Mouse (Mus musculus) small intestine, adult 2 months (tissue): ENCODE data around the gene Hivep3. TPM values are rescaled to one million over a fixed set of nuclear protein-coding genes. Genes with fewer than 3 reads are reported as not detected.

Source experiments
- H3K27ac ChIP-seq: fragments of 200-500 bp; 2 replicates; pipeline ENCODE4 v1.5.1; 2012; ENCODE audit warnings: low read depth, low read length, control low read depth, inconsistent platforms; ENCODE audit not compliant: insufficient read depth
- H3K27me3 ChIP-seq: fragments of 200-500 bp; 2 replicates; pipeline ENCODE4 v1.6.1; 2012; ENCODE audit warnings: mild to moderate bottlenecking, moderate library complexity, low read length, inconsistent platforms; ENCODE audit not compliant: control insufficient read depth, insufficient read depth
- H3K36me3 ChIP-seq: fragments of 200-500 bp; 2 replicates; pipeline ENCODE4 v1.6.1; 2012; ENCODE audit warnings: mild to moderate bottlenecking, low read length, control low read depth, inconsistent platforms; ENCODE audit not compliant: control insufficient read depth, insufficient read depth
- H3K4me1 ChIP-seq: fragments of 200-500 bp; 2 replicates; pipeline ENCODE4 v1.6.1; 2012; ENCODE audit warnings: low read length, inconsistent platforms, mixed read lengths; ENCODE audit not compliant: control insufficient read depth, insufficient read depth, insufficient read length
- H3K4me3 ChIP-seq: fragments of 200-500 bp; 2 replicates; pipeline ENCODE4 v1.5.1; 2012; ENCODE audit warnings: low read depth, mild to moderate bottlenecking, control low read depth, inconsistent platforms, low read length, moderate library complexity
- CTCF ChIP-seq: fragments of 200-500 bp; IDR thresholded peaks from 2 replicates; pipeline ENCODE4 v1.5.1; 2012; ENCODE audit warnings: low read depth, mild to moderate bottlenecking, control low read depth, inconsistent platforms, low read length, moderate library complexity, mixed read lengths; ENCODE audit not compliant: insufficient replicate concordance, insufficient read length; ENCODE audit errors: extremely low read depth
- POLR2A ChIP-seq: fragments of 200-500 bp; IDR thresholded peaks from 2 replicates; pipeline ENCODE4 v1.6.1; 2012; ENCODE audit warnings: low read depth, mild to moderate bottlenecking, control low read depth, inconsistent platforms, low read length, moderate library complexity
- WGBS: fragments of 180-500 bp; shearing (Covaris S2); methylation state at CpG from one replicate; pipeline ENCODE4 v1.1.7; 2018; 5-methylcytosine and 5-hydroxymethylcytosine counted together
- polyA plus RNA-seq: library from polyadenylated mRNA; depleted of rRNA; stranded (reverse); fragments of >200 nt; gene quantifications from 2 replicates; pipeline ENCODE4 v1.2.3, GENCODE M21; 2012

Hivep3 gene
- polyA plus RNA-seq, 1 experiment, result 3.3 TPM

DNA sequence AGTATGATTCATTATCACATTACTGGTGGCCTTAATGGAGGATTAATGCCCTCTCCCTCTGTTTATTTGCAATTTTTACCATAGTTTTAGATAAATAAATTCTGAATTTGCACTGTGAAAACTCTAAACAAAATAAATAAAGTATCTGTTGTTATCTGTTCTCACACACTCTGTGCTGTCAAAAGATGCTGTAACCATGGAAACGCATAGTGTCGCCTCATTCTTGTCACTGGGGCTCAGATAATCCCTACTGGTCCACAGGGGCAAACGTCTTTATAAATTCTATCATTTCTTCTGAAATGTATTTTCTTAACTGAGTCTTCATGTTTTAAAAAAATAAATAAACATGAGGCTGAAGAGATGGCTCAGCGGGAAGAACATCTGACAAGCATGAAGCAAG is 23.4 kb upstream of the Hivep3 start:
- Histone ChIP-seq H3K4me1 (no peaks in the 10 kb centered on the region), H3K27me3 (no peaks in the 10 kb centered on the region), H3K27ac (no peak overlapping the region), H3K4me3 (no peak overlapping the region), H3K36me3 (no peaks in the 10 kb centered on the region)
- 73% methylated on average over 4 of the region's 4 CpGs for WGBS
- TF ChIP-seq POLR2A (no peak), CTCF (no peak)

- no peak overlapping the region for H3K27ac ChIP-seq
- no peaks in the 10 kb centered on the region for H3K36me3 ChIP-seq
- TF ChIP-seq CTCF (no peak), POLR2A (no peak)
- H3K4me3 ChIP-seq, result no peak overlapping the region
- H3K4me1 ChIP-seq, result no peaks in the 10 kb centered on the region
- H3K27me3 ChIP-seq, result peaks cover 4% of the 10 kb centered on the region; the same call in 1 of the 2 replicates
- 87% methylated on average over 11 of the region's 11 CpGs for WGBS
These were observed 16.1 kb upstream of the Hivep3 start for GRCm38 (mm10) chr4:119717443-119717842.

- Histone ChIP-seq H3K4me3 (no peak overlapping the region), H3K27ac (no peak overlapping the region), H3K4me1 (no peaks in the 10 kb centered on the region), H3K27me3 (peaks cover 4% of the 10 kb centered on the region; the same call in 1 of the 2 replicates), H3K36me3 (no peaks in the 10 kb centered on the region)
- no peak for TF ChIP-seq CTCF
- TF ChIP-seq POLR2A, result no peak
- 76% methylated on average over 3 of the region's 3 CpGs for WGBS
These were observed 12.1 kb upstream of the Hivep3 start for GRCm38 (mm10) chr4:119721531-119721930.

- Histone ChIP-seq H3K4me3 (no peak overlapping the region), H3K36me3 (no peaks in the 10 kb centered on the region), H3K4me1 (peaks cover 3% of the 10 kb centered on the region; the same call in 1 of the 2 replicates), H3K27me3 (no peaks in the 10 kb centered on the region; the same call in 1 of the 2 replicates), H3K27ac (no peak overlapping the region)
- TF ChIP-seq POLR2A, result no peak
- no peak for TF ChIP-seq CTCF
- WGBS, result 55% methylated on average over 5 of the region's 5 CpGs
These were observed 7.5 kb upstream of the Hivep3 start for GRCm38 (mm10) chr4:119726074-119726473.

- Histone ChIP-seq H3K4me1 (peaks cover 3% of the 10 kb centered on the region; the same call in 1 of the 2 replicates), H3K4me3 (no peak overlapping the region), H3K27me3 (no peaks in the 10 kb centered on the region; the same call in 1 of the 2 replicates), H3K36me3 (no peaks in the 10 kb centered on the region), H3K27ac (no peak overlapping the region)
- TF ChIP-seq POLR2A (no peak), CTCF (no peak)
- WGBS, result 68% methylated on average over 2 of the region's 2 CpGs
These were observed 5.7 kb upstream of the Hivep3 start for GRCm38 (mm10) chr4:119727871-119728270.

GRCm38 (mm10) chr4:119733942-119734341 is 358 bp downstream of the Hivep3 start:
- H3K4me3 ChIP-seq, result peak overlapping the region; percentile 79
- WGBS, result 2% methylated on average over 43 of the region's 44 CpGs
- TF ChIP-seq CTCF, result no peak
- TF ChIP-seq POLR2A, result no peak
- peaks cover 8% of the 10 kb centered on the region for H3K27me3 ChIP-seq
- H3K27ac ChIP-seq, result no peak overlapping the region
- H3K4me1 ChIP-seq, result no peaks in the 10 kb centered on the region; the same call in none of the 2 replicates
- no peaks in the 10 kb centered on the region for H3K36me3 ChIP-seq

DNA sequence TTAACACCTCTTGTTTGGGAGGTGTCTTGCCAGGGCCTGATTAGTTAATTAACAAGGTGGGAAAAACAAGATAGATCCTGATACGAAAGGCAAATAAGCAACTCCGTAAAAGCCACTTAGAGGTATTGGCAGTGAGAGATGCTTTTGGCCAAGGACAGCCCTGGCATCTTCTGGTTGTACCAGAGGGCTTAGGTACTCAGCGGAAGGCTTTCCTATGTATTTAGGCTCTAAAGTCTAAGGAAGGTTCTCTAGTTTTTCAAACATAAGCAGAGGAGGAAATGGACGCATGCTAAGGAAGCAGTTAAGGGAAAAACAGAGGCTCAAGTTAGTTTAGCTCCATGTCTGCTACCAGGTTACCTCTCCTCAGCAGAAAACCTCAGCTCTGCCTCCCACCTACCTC is 768 bp downstream of the Hivep3 start:
- Histone ChIP-seq H3K27me3 (peaks cover 8% of the 10 kb centered on the region), H3K4me1 (no peaks in the 10 kb centered on the region; the same call in none of the 2 replicates), H3K36me3 (no peaks in the 10 kb centered on the region), H3K4me3 (peak overlapping the region; percentile 79), H3K27ac (no peak overlapping the region)
- no peak for TF ChIP-seq POLR2A
- no peak for TF ChIP-seq CTCF
- WGBS, result 24% methylated on average over 4 of the region's 4 CpGs

DNA sequence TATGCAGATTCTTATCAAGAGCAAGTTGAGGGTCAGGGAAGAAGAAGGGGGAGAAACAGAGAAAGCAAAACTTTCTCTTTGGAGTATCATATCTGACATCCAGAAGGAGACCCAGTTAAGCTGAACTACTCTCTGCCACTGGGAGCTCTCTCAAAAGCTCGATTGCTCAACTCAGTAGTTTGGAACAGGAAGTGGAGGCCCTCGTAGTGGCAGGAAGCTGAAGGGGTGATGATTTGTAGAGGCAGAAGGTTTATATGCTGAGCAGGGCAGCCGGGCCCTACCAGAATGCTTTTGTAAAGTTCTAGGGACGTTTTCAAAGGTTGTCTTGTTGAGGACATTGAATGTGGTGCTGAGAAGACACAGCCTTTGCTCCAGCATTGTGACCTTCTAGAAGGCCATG is 5.1 kb downstream of the Hivep3 start:
- H3K27me3 ChIP-seq, result peaks cover 8% of the 10 kb centered on the region
- H3K4me3 ChIP-seq, result no peak overlapping the region
- TF ChIP-seq POLR2A (no peak), CTCF (no peak)
- 37% methylated on average over 4 of the region's 4 CpGs for WGBS
- H3K27ac ChIP-seq, result no peak overlapping the region
- no peaks in the 10 kb centered on the region; the same call in none of the 2 replicates for H3K4me1 ChIP-seq
- H3K36me3 ChIP-seq, result no peaks in the 10 kb centered on the region
